Mouse (Mus musculus): ENCODE results near the gene Tex48. TPM values are rescaled to one million over a fixed set of nuclear protein-coding genes. Genes with fewer than 3 reads are reported as not detected.

Tex48 gene
- total and polyA plus RNA-seq, 3 experiments: not detected

- DNase-seq (ENCODE audit: low read depth, low spot score): no peak
- Histone ChIP-seq H3K9ac (ENCODE audit: control insufficient read depth, low read depth, low read length, poor library complexity, severe bottlenecking) (no peak overlapping the region), H3K27ac (ENCODE audit: control insufficient read depth, low read depth, low read length) (no peak overlapping the region), H3K36me3 (ENCODE audit: control insufficient read depth in 1 of 2, insufficient read depth in 2 of 2, low read length in 2 of 2) (no peaks in the 10 kb centered on the region), H3K79me2 (ENCODE audit: control insufficient read depth, insufficient read depth, low read length, poor library complexity) (no peaks in the 10 kb centered on the region), H3K4me1 (ENCODE audit: control insufficient read depth in 1 of 2, insufficient read depth in 2 of 2, low read length in 2 of 2) (no peaks in the 10 kb centered on the region), H3K9me3 (replicated peaks; ENCODE audit: insufficient read depth, low read length) (no peaks in the 10 kb centered on the region), H3K4me3 (ENCODE audit: control insufficient read depth in 1 of 2, insufficient read depth in 1 of 2, low read depth in 2 of 2, low read length in 2 of 2) (no peak overlapping the region), H3K27me3 (ENCODE audit: control insufficient read depth in 1 of 2, insufficient read depth in 2 of 2, low read length in 2 of 2) (no peaks in the 10 kb centered on the region)
- TF ChIP-seq ETS1 (IDR thresholded peaks at IDR 0.05; ENCODE audit: low read depth, low read length) (no peak), KAT2A (conservative IDR thresholded peaks at IDR 0.05; ENCODE audit: low read depth, low read length) (no peak), TAL1 (IDR thresholded peaks at IDR 0.05; ENCODE audit: low read length) (no peak), MYC (IDR thresholded peaks at IDR 0.05; ENCODE audit: low read depth, low read length) (no peak), GABPA (IDR thresholded peaks at IDR 0.05; ENCODE audit: low read depth, low read length) (no peak), TBP (IDR thresholded peaks at IDR 0.05; ENCODE audit: low read depth, low read length) (no peak), SIN3A (IDR thresholded peaks at IDR 0.05; ENCODE audit: low read length) (no peak), MAFK (IDR thresholded peaks at IDR 0.05; ENCODE audit: borderline replicate concordance, low read depth, low read length) (no peak), CHD1 (IDR thresholded peaks at IDR 0.05; ENCODE audit: low read depth, low read length) (no peak), RCOR1 (IDR thresholded peaks at IDR 0.05; ENCODE audit: low read depth, low read length) (no peak), POLR2AphosphoS2 (IDR thresholded peaks at IDR 0.05; ENCODE audit: low read length) (no peak)
Measured at GRCm38 (mm10) chr4:63600786-63601185, 21.4 kb downstream of the Tex48 start.

- Histone ChIP-seq H3K79me2 (ENCODE audit: control insufficient read depth, insufficient read depth, low read length, poor library complexity) (no peaks in the 10 kb centered on the region), H3K36me3 (ENCODE audit: control insufficient read depth in 1 of 2, insufficient read depth in 2 of 2, low read length in 2 of 2) (no peaks in the 10 kb centered on the region), H3K4me3 (ENCODE audit: control insufficient read depth in 1 of 2, insufficient read depth in 1 of 2, low read depth in 2 of 2, low read length in 2 of 2) (no peak overlapping the region), H3K4me1 (ENCODE audit: control insufficient read depth in 1 of 2, insufficient read depth in 2 of 2, low read length in 2 of 2) (0 out of 4 replicates have a peak, but pooled peaks cover 0 to 4% of the 10 kb centered on the region in 2 experiments), H3K9me3 (replicated peaks; ENCODE audit: insufficient read depth, low read length) (no peaks in the 10 kb centered on the region), H3K27me3 (ENCODE audit: control insufficient read depth in 1 of 2, insufficient read depth in 2 of 2, low read length in 2 of 2) (no peaks in the 10 kb centered on the region), H3K27ac (ENCODE audit: control insufficient read depth, low read depth, low read length) (no peak overlapping the region), H3K9ac (ENCODE audit: control insufficient read depth, low read depth, low read length, poor library complexity, severe bottlenecking) (no peak overlapping the region)
- TF ChIP-seq USF2 (IDR thresholded peaks at IDR 0.05; ENCODE audit: borderline replicate concordance in 1 of 2, insufficient read depth in 1 of 2, low read depth in 1 of 2, low read length in 2 of 2): no peak
- TF ChIP-seq MYC (IDR thresholded peaks at IDR 0.05; ENCODE audit: low read depth, low read length): no peak
- TF ChIP-seq CTCF (IDR thresholded peaks at IDR 0.05 in 2 of 3, conservative IDR thresholded peaks at IDR 0.05 in 1 of 3; ENCODE audit: control insufficient read depth in 1 of 3, insufficient read depth in 1 of 3, low read depth in 2 of 3, low read length in 3 of 3, poor library complexity in 1 of 3, severe bottlenecking in 1 of 3): no peak
- no peak for TF ChIP-seq E2F4 (IDR thresholded peaks at IDR 0.05; ENCODE audit: borderline replicate concordance, low read depth, low read length)
- no peak for TF ChIP-seq ZNF384 (IDR thresholded peaks at IDR 0.05; ENCODE audit: low read depth, low read length)
- TF ChIP-seq ZKSCAN1 (IDR thresholded peaks at IDR 0.05; ENCODE audit: low read depth, low read length): no peak
- no peak for TF ChIP-seq GATA1 (IDR thresholded peaks at IDR 0.05; ENCODE audit: low read depth, low read length)
- TF ChIP-seq RAD21 (IDR thresholded peaks at IDR 0.05; ENCODE audit: low read depth, low read length): no peak
- no peak for TF ChIP-seq NRF1 (IDR thresholded peaks at IDR 0.05; ENCODE audit: insufficient read depth, low read depth, low read length, poor library complexity, severe bottlenecking)
- no peak for TF ChIP-seq TBP (IDR thresholded peaks at IDR 0.05; ENCODE audit: low read depth, low read length)
- no peak for TF ChIP-seq EP300 (IDR thresholded peaks at IDR 0.05; ENCODE audit: low read depth in 1 of 2, low read length in 2 of 2)
- TF ChIP-seq ZC3H11A (IDR thresholded peaks at IDR 0.05; ENCODE audit: low read depth, low read length): no peak
- TF ChIP-seq ZMIZ1 (IDR thresholded peaks at IDR 0.05; ENCODE audit: low read depth, low read length): no peak
- no peak for TF ChIP-seq JUND (IDR thresholded peaks at IDR 0.05; ENCODE audit: low read depth, low read length)
- no peak for TF ChIP-seq CHD2 (IDR thresholded peaks at IDR 0.05; ENCODE audit: low read length)
- TF ChIP-seq NELFE (IDR thresholded peaks at IDR 0.05; ENCODE audit: low read depth, low read length): no peak
- no peak for TF ChIP-seq POLR2A (IDR thresholded peaks at IDR 0.05; ENCODE audit: control insufficient read depth in 1 of 2, insufficient read depth in 1 of 2, low read depth in 1 of 2, low read length in 2 of 2, poor library complexity in 1 of 2)
- TF ChIP-seq RCOR1 (IDR thresholded peaks at IDR 0.05; ENCODE audit: low read depth, low read length): no peak
- no peak for TF ChIP-seq SMC3 (IDR thresholded peaks at IDR 0.05; ENCODE audit: low read depth, low read length)
- DNase-seq (ENCODE audit: low read depth, low spot score): no peak
Measured at GRCm38 (mm10) chr4:63596010-63596409, 26.2 kb downstream of the Tex48 start.

Measured in MEL (cell line).